Mouse (Mus musculus): ENCODE results near the gene Stk32c. TPM values are rescaled to one million over a fixed set of nuclear protein-coding genes. Genes with fewer than 3 reads are reported as not detected.

Stk32c gene
- polyA plus RNA-seq, 1 experiment from 2014 or later = not detected

DNA sequence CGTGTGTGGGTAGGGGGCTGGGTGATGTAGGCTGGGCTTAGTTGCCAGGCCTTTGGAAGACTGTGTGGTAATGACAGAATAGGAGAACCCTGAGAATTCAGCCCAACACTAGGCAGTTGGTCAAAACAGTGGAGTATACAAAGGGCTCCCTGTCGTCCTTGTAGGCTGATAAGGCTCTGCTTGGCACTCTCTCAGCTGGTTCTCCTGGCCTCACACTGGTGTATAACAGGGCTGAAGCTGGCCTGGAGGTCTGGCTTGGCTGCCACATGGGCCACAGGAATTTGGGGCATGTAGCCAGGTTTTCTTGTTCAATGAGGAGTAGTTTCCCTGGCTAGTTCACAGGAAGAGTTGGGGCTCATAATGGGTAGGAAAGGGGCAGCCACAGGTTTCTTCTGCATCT, 125.3 kb downstream of the Stk32c start:
- no peak for ATAC-seq (replicated peaks; ENCODE audit: insufficient number of reproducible peaks, low FRiP score, low TSS enrichment)
- no peak overlapping the region for H3K4me3 ChIP-seq (ENCODE audit: low read depth, low read length)
- H3K4me2 ChIP-seq = no peak overlapping the region
- H3K9ac ChIP-seq (ENCODE audit: low read depth, low read length) = no peak overlapping the region
- peaks cover 4% of the 10 kb centered on the region; the same call in 1 of the 2 replicates for H3K4me1 ChIP-seq (ENCODE audit: control insufficient read depth, insufficient read depth, low read length)
- 51% methylated on average over 2 of the region's 2 CpGs for WGBS (ENCODE audit: insufficient replicate concordance)
- no peaks in the 10 kb centered on the region for H3K9me3 ChIP-seq (replicated peaks; ENCODE audit: control insufficient read depth, low read length)
- H3K36me3 ChIP-seq (ENCODE audit: control insufficient read depth, insufficient read depth, low read length) = no peaks in the 10 kb centered on the region
- H3K27me3 ChIP-seq (ENCODE audit: control insufficient read depth, insufficient read depth, low read length) = peaks cover 47% of the 10 kb centered on the region
- no peak overlapping the region for H3K27ac ChIP-seq (ENCODE audit: low read depth, low read length)

DNA sequence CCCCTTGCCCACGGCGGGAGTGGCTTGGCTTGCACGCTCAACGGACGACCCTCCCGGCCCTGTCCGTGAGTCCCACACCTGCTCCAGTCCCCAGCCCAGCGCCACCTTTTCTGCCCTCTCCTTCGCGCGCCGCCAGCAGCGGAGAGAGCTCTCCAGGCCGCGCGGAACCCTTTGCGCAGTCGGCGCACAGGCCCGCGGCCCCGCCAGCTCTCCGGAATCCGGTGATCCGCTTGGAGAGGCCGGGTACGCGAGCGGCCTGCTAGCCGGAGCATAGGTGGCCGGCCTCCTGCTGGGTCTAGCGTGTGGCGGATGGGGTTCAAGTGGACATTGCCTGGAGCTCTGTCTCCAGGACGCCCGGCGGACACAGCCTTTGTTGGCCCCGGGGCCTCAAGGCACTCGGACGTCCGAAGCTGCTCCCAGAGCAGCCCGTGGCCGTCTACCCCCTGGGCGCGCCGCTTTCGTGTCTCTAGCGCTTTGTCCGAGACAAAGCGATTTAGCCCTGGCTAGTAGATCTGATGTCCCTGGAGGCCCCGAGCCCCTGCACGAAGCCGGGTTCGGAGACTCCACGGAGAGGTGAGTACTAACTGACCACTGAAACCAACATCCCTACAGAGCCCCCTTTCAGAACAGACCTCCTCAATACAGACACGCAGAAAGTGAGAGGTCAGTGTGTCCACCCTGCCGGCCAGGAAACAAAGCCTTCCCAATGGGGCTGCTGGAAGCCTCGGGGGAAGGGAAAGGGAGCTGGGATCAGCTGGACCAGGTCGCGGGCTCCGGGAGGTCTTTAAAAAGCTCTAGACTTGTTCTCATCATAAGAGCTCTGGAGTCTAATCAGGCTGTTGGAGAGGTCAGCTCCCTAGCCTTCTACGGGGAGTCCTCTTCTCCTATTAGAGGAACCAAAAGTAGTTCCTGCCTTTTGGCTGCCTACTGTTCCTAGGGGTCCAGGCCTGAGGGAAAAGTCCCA, 126.6 kb downstream of the Stk32c start:
- Histone ChIP-seq H3K27me3 (ENCODE audit: control insufficient read depth, insufficient read depth, low read length) (peaks cover 47% of the 10 kb centered on the region), H3K4me3 (ENCODE audit: low read depth, low read length) (peak overlapping the region; percentile 56), H3K9ac (ENCODE audit: low read depth, low read length) (peak overlapping the region; percentile 72), H3K27ac (ENCODE audit: low read depth, low read length) (no peak overlapping the region), H3K9me3 (replicated peaks; ENCODE audit: control insufficient read depth, low read length) (no peaks in the 10 kb centered on the region), H3K4me2 (peak overlapping the region; percentile 92), H3K4me1 (ENCODE audit: control insufficient read depth, insufficient read depth, low read length) (peaks cover 4% of the 10 kb centered on the region; the same call in 1 of the 2 replicates), H3K36me3 (ENCODE audit: control insufficient read depth, insufficient read depth, low read length) (no peaks in the 10 kb centered on the region)
- ATAC-seq (replicated peaks; ENCODE audit: insufficient number of reproducible peaks, low FRiP score, low TSS enrichment) = 0 out of 2 replicates have a peak, but pooled peaks have one; percentile 19
- 2% methylated on average over 61 of the region's 61 CpGs for WGBS (ENCODE audit: insufficient replicate concordance)

GRCm38 (mm10) chr7:139085629-139086194, 127.4 kb downstream of the Stk32c start, which contains the start of gene Dpysl4:
Gene Dpysl4, plus strand, starts transcription at chr7:139086001.
- peak within 1 kb of the TSS; percentile 72 for H3K9ac ChIP-seq (ENCODE audit: low read depth, low read length)
- ATAC-seq (replicated peaks; ENCODE audit: insufficient number of reproducible peaks, low FRiP score, low TSS enrichment) = 0 out of 2 replicates have a peak, but pooled peaks have one; percentile 44
- peak within 1 kb of the TSS; percentile 56 for H3K4me3 ChIP-seq (ENCODE audit: low read depth, low read length)
- H3K4me2 ChIP-seq = peak within 1 kb of the TSS; percentile 92
- H3K27me3 ChIP-seq (ENCODE audit: control insufficient read depth, insufficient read depth, low read length) = peaks cover 47% of the 10 kb centered on the region
- no peaks in the 10 kb centered on the region for H3K36me3 ChIP-seq (ENCODE audit: control insufficient read depth, insufficient read depth, low read length)
- H3K4me1 ChIP-seq (ENCODE audit: control insufficient read depth, insufficient read depth, low read length) = peaks cover 4% of the 10 kb centered on the region; the same call in 1 of the 2 replicates
- WGBS (ENCODE audit: insufficient replicate concordance) = 5% methylated on average over 32 of the region's 32 CpGs
- H3K27ac ChIP-seq (ENCODE audit: low read depth, low read length) = no peak within 1 kb of the TSS
- H3K9me3 ChIP-seq (replicated peaks; ENCODE audit: control insufficient read depth, low read length) = no peaks in the 10 kb centered on the region

- H3K9me3 ChIP-seq (replicated peaks; ENCODE audit: control insufficient read depth, low read length) = no peaks in the 10 kb centered on the region
- H3K36me3 ChIP-seq (ENCODE audit: control insufficient read depth, insufficient read depth, low read length) = no peaks in the 10 kb centered on the region
- WGBS (ENCODE audit: insufficient replicate concordance) = 56% methylated on average over 1 of the region's 1 CpGs
- peaks cover 4% of the 10 kb centered on the region; the same call in 1 of the 2 replicates for H3K4me1 ChIP-seq (ENCODE audit: control insufficient read depth, insufficient read depth, low read length)
- H3K4me3 ChIP-seq (ENCODE audit: low read depth, low read length) = no peak overlapping the region
- H3K4me2 ChIP-seq = no peak overlapping the region
- no peak overlapping the region for H3K27ac ChIP-seq (ENCODE audit: low read depth, low read length)
- no peak for ATAC-seq (replicated peaks; ENCODE audit: insufficient number of reproducible peaks, low FRiP score, low TSS enrichment)
- H3K27me3 ChIP-seq (ENCODE audit: control insufficient read depth, insufficient read depth, low read length) = peaks cover 47% of the 10 kb centered on the region
- H3K9ac ChIP-seq (ENCODE audit: low read depth, low read length) = no peak overlapping the region
These were observed 128.8 kb downstream of the Stk32c start for GRCm38 (mm10) chr7:139084316-139084715.

- H3K36me3 ChIP-seq (ENCODE audit: control insufficient read depth, insufficient read depth, low read length) = no peaks in the 10 kb centered on the region
- H3K4me3 ChIP-seq (ENCODE audit: low read depth, low read length) = no peak overlapping the region
- no peaks in the 10 kb centered on the region for H3K9me3 ChIP-seq (replicated peaks; ENCODE audit: control insufficient read depth, low read length)
- H3K9ac ChIP-seq (ENCODE audit: low read depth, low read length) = no peak overlapping the region
- peaks cover 35% of the 10 kb centered on the region for H3K27me3 ChIP-seq (ENCODE audit: control insufficient read depth, insufficient read depth, low read length)
- peaks cover 4% of the 10 kb centered on the region; the same call in 1 of the 2 replicates for H3K4me1 ChIP-seq (ENCODE audit: control insufficient read depth, insufficient read depth, low read length)
- H3K4me2 ChIP-seq = no peak overlapping the region
- 80% methylated on average over 8 of the region's 8 CpGs for WGBS (ENCODE audit: insufficient replicate concordance)
- ATAC-seq (replicated peaks; ENCODE audit: insufficient number of reproducible peaks, low FRiP score, low TSS enrichment) = no peak
- no peak overlapping the region for H3K27ac ChIP-seq (ENCODE audit: low read depth, low read length)
These were observed 130.8 kb downstream of the Stk32c start for GRCm38 (mm10) chr7:139082281-139082680.

- no peak overlapping the region for H3K4me2 ChIP-seq
- H3K9me3 ChIP-seq (replicated peaks; ENCODE audit: control insufficient read depth, low read length) = no peaks in the 10 kb centered on the region
- no peak overlapping the region for H3K4me3 ChIP-seq (ENCODE audit: low read depth, low read length)
- WGBS (ENCODE audit: insufficient replicate concordance) = 63% methylated on average over 5 of the region's 5 CpGs
- H3K27me3 ChIP-seq (ENCODE audit: control insufficient read depth, insufficient read depth, low read length) = peaks cover 24% of the 10 kb centered on the region
- no peak overlapping the region for H3K9ac ChIP-seq (ENCODE audit: low read depth, low read length)
- no peaks in the 10 kb centered on the region for H3K4me1 ChIP-seq (ENCODE audit: control insufficient read depth, insufficient read depth, low read length)
- no peaks in the 10 kb centered on the region for H3K36me3 ChIP-seq (ENCODE audit: control insufficient read depth, insufficient read depth, low read length)
- ATAC-seq (replicated peaks; ENCODE audit: insufficient number of reproducible peaks, low FRiP score, low TSS enrichment) = no peak
- no peak overlapping the region for H3K27ac ChIP-seq (ENCODE audit: low read depth, low read length)
These were observed 131.9 kb downstream of the Stk32c start for GRCm38 (mm10) chr7:139081158-139081557.

DNA sequence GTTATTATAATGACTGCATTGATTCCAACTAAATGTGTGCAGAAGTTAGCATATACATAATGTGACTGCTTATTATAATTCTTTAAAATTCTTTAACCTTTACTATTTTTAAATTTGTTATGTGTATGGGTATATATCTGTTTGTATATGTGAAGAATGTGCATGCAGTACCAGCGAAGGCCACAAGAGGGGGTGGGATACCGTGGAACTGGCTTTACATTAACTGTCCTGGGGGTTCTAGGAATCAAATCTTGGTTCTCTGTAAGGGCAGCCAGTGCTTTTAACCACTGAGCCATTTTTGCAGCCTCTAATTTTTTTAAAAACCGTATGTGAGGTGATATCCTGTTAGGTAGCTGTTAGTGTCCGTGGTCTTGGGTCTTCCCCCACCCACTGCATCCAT, 132.4 kb downstream of the Stk32c start:
- no peak for ATAC-seq (replicated peaks; ENCODE audit: insufficient number of reproducible peaks, low FRiP score, low TSS enrichment)
- Histone ChIP-seq H3K4me2 (no peak overlapping the region), H3K27me3 (ENCODE audit: control insufficient read depth, insufficient read depth, low read length) (peaks cover 19% of the 10 kb centered on the region), H3K27ac (ENCODE audit: low read depth, low read length) (no peak overlapping the region), H3K9me3 (replicated peaks; ENCODE audit: control insufficient read depth, low read length) (no peaks in the 10 kb centered on the region), H3K9ac (ENCODE audit: low read depth, low read length) (no peak overlapping the region), H3K4me1 (ENCODE audit: control insufficient read depth, insufficient read depth, low read length) (no peaks in the 10 kb centered on the region), H3K4me3 (ENCODE audit: low read depth, low read length) (no peak overlapping the region), H3K36me3 (ENCODE audit: control insufficient read depth, insufficient read depth, low read length) (no peaks in the 10 kb centered on the region)
- WGBS (ENCODE audit: insufficient replicate concordance) = 66% methylated on average over 4 of the region's 4 CpGs

DNA sequence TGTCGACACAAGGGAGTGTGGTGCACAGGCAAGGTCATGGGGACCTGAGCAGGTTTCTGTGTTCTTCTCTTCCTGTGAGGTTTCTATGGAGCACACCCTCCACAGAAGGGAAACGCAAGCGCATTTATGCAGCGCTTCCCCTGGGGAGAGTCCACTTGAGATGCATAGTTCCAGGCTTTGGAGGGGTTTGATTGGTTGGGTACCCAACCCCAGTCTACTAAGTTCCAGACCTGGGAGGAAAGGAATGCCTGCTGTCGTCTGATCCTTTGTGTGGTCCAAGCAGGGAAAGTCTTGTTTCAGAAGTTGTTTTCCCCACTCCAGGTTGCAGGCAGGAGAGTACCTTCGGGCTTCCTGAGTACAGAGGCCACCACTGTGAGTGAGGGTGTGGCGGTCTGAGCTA, 134.0 kb downstream of the Stk32c start:
- WGBS (ENCODE audit: insufficient replicate concordance) = 69% methylated on average over 7 of the region's 7 CpGs
- H3K27me3 ChIP-seq (ENCODE audit: control insufficient read depth, insufficient read depth, low read length) = peaks cover 6% of the 10 kb centered on the region

More for the DNA sequence above, 134.0 kb downstream of the Stk32c start:
- Histone ChIP-seq H3K27ac (ENCODE audit: low read depth, low read length) (no peak overlapping the region), H3K9ac (ENCODE audit: low read depth, low read length) (no peak overlapping the region), H3K4me3 (ENCODE audit: low read depth, low read length) (no peak overlapping the region), H3K9me3 (replicated peaks; ENCODE audit: control insufficient read depth, low read length) (no peaks in the 10 kb centered on the region), H3K36me3 (ENCODE audit: control insufficient read depth, insufficient read depth, low read length) (no peaks in the 10 kb centered on the region), H3K4me2 (no peak overlapping the region), H3K4me1 (ENCODE audit: control insufficient read depth, insufficient read depth, low read length) (no peaks in the 10 kb centered on the region)
- no peak for ATAC-seq (replicated peaks; ENCODE audit: insufficient number of reproducible peaks, low FRiP score, low TSS enrichment)
